Mouse (Mus musculus): ENCODE results near the gene Msi1.

GRCm38 (mm10) chr5:115469791-115470190 is 40.4 kb downstream of the Msi1 start:
- TF ChIP-seq CTCF (IDR thresholded peaks at IDR 0.05; ENCODE audit: insufficient read depth, low read depth, low read length) (no peak), POLR2A (IDR thresholded peaks at IDR 0.05; ENCODE audit: insufficient read depth, low read depth, low read length) (no peak)

All from olfactory bulb, adult 2 months (tissue).